Mouse (Mus musculus) gonadal fat pad, adult 2 months (tissue): ENCODE measurements around the gene Slc35d1. TPM values are rescaled to one million over a fixed set of nuclear protein-coding genes. Genes with fewer than 3 reads are reported as not detected.

Experiments
- DNase-seq: peaks from one replicate; pipeline ENCODE4 v3.0.0-alpha.2; 2012; ENCODE audit warnings: low read depth
- polyA plus RNA-seq: library from polyadenylated mRNA; depleted of rRNA; stranded (reverse); fragments of >200 nt; gene quantifications from 2 replicates; pipeline ENCODE4 v1.2.3, GENCODE M21; 2012; rRNA removed

The Slc35d1 gene
- 3.2 and 4.0 TPM in 2 replicates for polyA plus RNA-seq

GRCm38 (mm10) chr4:103214925-103215820 lies at the start of gene Slc35d1:
TSS of gene Slc35d1 (minus strand) at chr4:103215164.
- no peak for DNase-seq

GRCm38 (mm10) chr4:103263812-103264396 lies 48.9 kb upstream of the Slc35d1 start:
- no peak for DNase-seq

DNA sequence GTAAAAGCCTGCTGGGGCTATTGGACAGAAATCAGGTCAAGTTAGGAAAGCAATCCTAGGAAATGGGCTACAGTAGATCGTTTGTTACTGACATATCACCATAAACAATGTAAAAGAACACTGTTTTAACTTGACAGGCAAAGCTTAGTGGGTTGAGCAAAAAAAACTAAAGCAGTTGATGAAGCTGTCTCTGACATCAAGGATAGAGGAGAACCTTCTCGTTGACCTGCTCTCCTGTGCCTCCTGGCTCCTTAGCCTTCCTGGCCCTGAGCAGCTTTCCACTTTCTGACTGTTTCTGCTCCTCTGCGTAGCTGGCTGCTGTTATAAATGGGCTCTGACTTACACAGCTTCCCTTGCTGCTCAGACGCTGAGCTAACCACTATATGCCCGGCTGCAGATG lies 48.4 kb upstream of the Slc35d1 start:
- no peak for DNase-seq

- DNase-seq, result no peak
These were observed 43.9 kb upstream of the Slc35d1 start for GRCm38 (mm10) chr4:103258817-103259216.

GRCm38 (mm10) chr4:103253846-103254245 lies 38.9 kb upstream of the Slc35d1 start:
- DNase-seq, result no peak

- no peak for DNase-seq
These were observed 34.6 kb upstream of the Slc35d1 start for GRCm38 (mm10) chr4:103249436-103250085.

DNA sequence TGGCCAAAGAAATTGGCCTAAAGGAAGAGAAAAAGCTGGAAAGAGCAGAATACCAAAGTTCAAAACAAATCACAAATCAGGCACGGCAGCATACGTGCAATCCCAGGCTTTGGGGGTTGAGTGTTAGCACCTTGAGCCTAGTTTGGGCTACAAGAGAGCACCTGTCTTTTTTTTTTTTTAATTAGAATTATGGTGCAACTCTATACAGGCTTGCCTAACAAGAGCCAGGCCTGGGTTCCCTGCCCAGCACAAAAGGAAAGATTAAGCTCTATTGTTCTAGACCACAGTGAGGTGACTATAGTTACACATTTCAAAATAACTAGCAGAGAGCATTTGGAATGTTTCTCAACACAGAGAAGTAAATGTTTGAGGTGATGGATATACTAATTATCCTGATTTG lies 32.8 kb upstream of the Slc35d1 start:
- no peak for DNase-seq

- DNase-seq, result peak; percentile 87
These were observed 32.3 kb upstream of the Slc35d1 start for GRCm38 (mm10) chr4:103247249-103247648.

GRCm38 (mm10) chr4:103232156-103232555 lies 17.2 kb upstream of the Slc35d1 start:
- DNase-seq, result no peak

- no peak for DNase-seq
These were observed 7.9 kb upstream of the Slc35d1 start for GRCm38 (mm10) chr4:103222854-103223253.

- no peak for DNase-seq
These were observed 6.8 kb upstream of the Slc35d1 start for GRCm38 (mm10) chr4:103221789-103222188.

- no peak for DNase-seq
These were observed 4.0 kb upstream of the Slc35d1 start for GRCm38 (mm10) chr4:103219011-103219410.

GRCm38 (mm10) chr4:103216046-103216445 lies 1.1 kb upstream of the Slc35d1 start:
- no peak for DNase-seq

DNA sequence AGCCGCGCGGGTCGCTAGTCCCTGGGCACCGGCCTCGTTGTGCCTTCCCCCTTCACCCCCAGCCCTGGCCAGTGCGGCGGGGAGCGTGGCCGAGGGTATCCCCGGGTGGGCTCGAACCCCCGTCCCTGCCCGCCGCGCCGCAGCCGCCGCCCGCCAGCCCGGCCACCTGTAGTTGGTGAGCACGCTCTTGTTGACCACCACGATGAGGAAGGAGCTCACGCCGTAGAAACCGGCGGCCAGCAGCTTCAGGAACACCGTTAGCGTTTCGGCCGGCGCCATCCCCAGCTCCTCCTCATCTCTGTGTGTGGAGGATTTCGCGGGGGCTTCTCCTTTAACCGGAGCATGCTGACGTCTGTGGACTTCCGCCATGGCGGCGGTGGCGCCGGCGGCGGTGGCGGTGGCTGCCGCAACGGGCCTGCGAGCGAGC lies 453 bp downstream of the Slc35d1 start:
- DNase-seq, result no peak

DNA sequence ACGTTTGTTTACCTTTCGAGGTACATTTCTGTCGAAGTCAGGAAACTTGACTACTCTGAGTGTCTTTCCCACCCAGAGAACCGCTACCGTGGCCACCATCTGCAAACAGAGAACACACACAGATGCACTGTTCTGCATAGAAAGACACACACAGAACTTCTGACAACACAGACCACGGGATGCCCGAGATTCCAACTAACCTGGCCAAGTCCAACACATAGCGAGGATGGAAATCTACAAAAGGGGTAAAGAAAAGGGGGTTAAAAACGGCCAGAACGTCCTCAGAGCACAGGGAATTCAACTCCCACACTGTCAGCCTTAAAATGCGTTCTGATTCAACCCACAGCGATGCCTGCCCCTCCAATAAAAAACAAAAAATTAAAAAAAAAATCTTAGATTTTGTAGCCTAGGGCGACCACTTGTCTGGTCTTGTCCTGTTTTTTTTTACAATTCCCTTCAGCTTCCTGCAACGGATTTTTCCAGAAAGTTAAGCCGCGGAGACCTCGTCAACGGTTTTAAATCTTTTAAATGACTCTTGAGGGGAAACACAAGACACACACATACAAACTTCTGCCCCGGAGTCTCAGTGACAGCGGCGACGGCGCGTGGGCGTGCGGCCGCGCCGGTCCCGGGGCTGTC lies 986 bp downstream of the Slc35d1 start:
- DNase-seq, result no peak

- no peak for DNase-seq
These were observed 6.4 kb downstream of the Slc35d1 start for GRCm38 (mm10) chr4:103208553-103208952.

DNA sequence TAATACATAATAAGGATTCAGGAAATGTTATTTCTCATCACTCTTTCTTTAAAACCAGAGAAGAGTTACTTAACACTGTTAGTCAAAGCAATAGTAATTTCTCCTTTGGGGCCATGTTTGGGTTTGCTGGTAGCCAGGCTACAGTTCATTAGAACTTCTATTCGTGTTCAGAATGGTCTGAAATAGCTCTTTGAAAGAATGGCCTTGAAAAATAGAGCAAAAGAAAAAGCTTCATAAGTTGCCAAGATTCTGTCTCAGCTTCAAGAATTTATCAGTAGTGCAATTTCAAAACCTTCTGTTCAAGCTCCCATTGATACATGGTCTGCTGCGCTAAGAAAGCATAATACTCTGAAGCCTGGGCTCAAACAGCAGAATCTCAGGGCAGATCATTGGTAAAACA lies 11.3 kb downstream of the Slc35d1 start:
- DNase-seq, result no peak

- no peak for DNase-seq
These were observed 14.9 kb downstream of the Slc35d1 start for GRCm38 (mm10) chr4:103200046-103200445.

DNA sequence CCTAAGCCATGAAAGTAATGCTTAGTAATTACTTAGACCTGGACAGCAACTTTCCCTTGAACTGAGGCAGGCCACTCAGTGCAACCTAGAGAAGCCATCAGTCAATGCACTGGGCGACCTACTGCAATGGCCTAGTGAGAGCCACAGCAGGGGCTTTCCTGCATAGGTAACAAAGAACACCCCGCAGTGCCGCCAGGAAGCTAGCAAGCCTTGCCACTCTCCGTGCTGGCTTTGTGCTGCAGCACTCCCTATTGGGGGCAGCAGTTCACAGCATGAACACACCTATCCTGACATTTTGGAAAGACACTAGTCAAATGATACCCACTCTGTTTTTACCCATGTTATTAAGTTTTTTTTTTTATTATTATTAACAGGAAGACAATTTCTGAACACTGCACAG lies 15.9 kb downstream of the Slc35d1 start:
- no peak for DNase-seq

- no peak for DNase-seq
These were observed 17.6 kb downstream of the Slc35d1 start for GRCm38 (mm10) chr4:103197401-103197800.

GRCm38 (mm10) chr4:103192421-103192820 lies 22.5 kb downstream of the Slc35d1 start:
- DNase-seq, result no peak
